Mouse (Mus musculus) MEL (cell line): ENCODE results near the gene Cnpy3. TPM values are rescaled to one million over a fixed set of nuclear protein-coding genes. Genes with fewer than 3 reads are reported as not detected.

Experiments used
- DNase-seq: peaks from one replicate; pipeline ENCODE4 v3.0.0; 2011; ENCODE audit warnings: low read depth, low spot score
- H3K27ac ChIP-seq: 2 replicates; pipeline ENCODE4 v1.5.1; 2012; ENCODE audit warnings: low read depth, mild to moderate bottlenecking, control low read depth, low read length, moderate library complexity; ENCODE audit not compliant: control insufficient read depth
- H3K27me3 ChIP-seq, 2 experiments: fragments of 150-350 bp in 1 of 2; sonication (generic) in 1 of 2; 2 replicates each; pipeline ENCODE4 v1.6.1; 2012; ENCODE audit warnings: low read length in 2 of 2, mild to moderate bottlenecking in 2 of 2, improper control_type of control experiment in 1 of 2, moderate library complexity in 1 of 2; ENCODE audit not compliant: insufficient read depth in 2 of 2, control insufficient read depth in 1 of 2
- H3K36me3 ChIP-seq, 2 experiments: 2 replicates each; pipeline ENCODE4 v1.6.1; 2012 to 2014; ENCODE audit warnings: low read length in 2 of 2, improper control_type of control experiment in 1 of 2, inconsistent platforms in 1 of 2, mild to moderate bottlenecking in 1 of 2; ENCODE audit not compliant: insufficient read depth in 2 of 2, control insufficient read depth in 1 of 2
- H3K4me1 ChIP-seq, 2 experiments: fragments of 150-350 bp in 1 of 2; sonication (generic) in 1 of 2; 2 replicates each; pipeline ENCODE4 v1.6.1; 2012; ENCODE audit warnings: low read length in 2 of 2, improper control_type of control experiment in 1 of 2, mild to moderate bottlenecking in 1 of 2; ENCODE audit not compliant: insufficient read depth in 2 of 2, control insufficient read depth in 1 of 2
- H3K4me3 ChIP-seq, 2 experiments: fragments of 150-350 bp in 1 of 2; sonication (generic) in 1 of 2; 2 replicates each; pipeline ENCODE4 v1.5.1; 2012; ENCODE audit warnings: low read depth in 2 of 2, low read length in 2 of 2, mild to moderate bottlenecking in 2 of 2, moderate library complexity in 2 of 2, control low read depth in 1 of 2, improper control_type of control experiment in 1 of 2; ENCODE audit not compliant: control insufficient read depth in 1 of 2, insufficient read depth in 1 of 2
- H3K79me2 ChIP-seq: 2 replicates; pipeline ENCODE4 v1.6.1; 2012; ENCODE audit warnings: mild to moderate bottlenecking, low read length, moderate library complexity; ENCODE audit not compliant: control insufficient read depth, poor library complexity, insufficient read depth
- H3K9ac ChIP-seq: 2 replicates; pipeline ENCODE4 v1.6.1; 2012; ENCODE audit warnings: low read depth, mild to moderate bottlenecking, control low read depth, low read length, moderate library complexity; ENCODE audit not compliant: control insufficient read depth, poor library complexity, severe bottlenecking
- H3K9me3 ChIP-seq: fragments of 150-350 bp; sonication (generic); replicated peaks from 2 replicates; pipeline ENCODE4 v1.6.1; 2012; ENCODE audit warnings: mild to moderate bottlenecking, low read length, improper control_type of control experiment, moderate library complexity; ENCODE audit not compliant: insufficient read depth
- BHLHE40 ChIP-seq: IDR thresholded peaks from 2 replicates; pipeline ENCODE4 v1.6.1; 2012; ENCODE audit warnings: low read depth, mild to moderate bottlenecking, inconsistent platforms, low read length, improper control_type of control experiment, borderline replicate concordance
- CHD1 ChIP-seq: IDR thresholded peaks from 2 replicates; pipeline ENCODE4 v1.6.1; 2012; ENCODE audit warnings: low read depth, mild to moderate bottlenecking, inconsistent platforms, low read length, improper control_type of control experiment
- CHD2 ChIP-seq: IDR thresholded peaks from 2 replicates; pipeline ENCODE4 v1.6.1; 2011; ENCODE audit warnings: low read length, improper control_type of control experiment
- CTCF ChIP-seq, 3 experiments: IDR thresholded peaks in 2 of 3; conservative IDR thresholded peaks in 1 of 3; 2 replicates each; pipeline ENCODE4 v1.5.1; 2011 to 2012; ENCODE audit warnings: low read length in 3 of 3, low read depth in 2 of 3, mild to moderate bottlenecking in 2 of 3, improper control_type of control experiment in 1 of 3, inconsistent platforms in 1 of 3, mixed read lengths in 1 of 3, moderate library complexity in 1 of 3; ENCODE audit not compliant: control insufficient read depth in 1 of 3, insufficient read depth in 1 of 3, poor library complexity in 1 of 3, severe bottlenecking in 1 of 3
- E2F4 ChIP-seq: IDR thresholded peaks from 2 replicates; pipeline ENCODE4 v1.6.1; 2011; ENCODE audit warnings: low read depth, low read length, improper control_type of control experiment, borderline replicate concordance
- ELF1 ChIP-seq: IDR thresholded peaks from 2 replicates; pipeline ENCODE4 v1.6.1; 2014; ENCODE audit warnings: low read depth, mild to moderate bottlenecking, inconsistent platforms, low read length, improper control_type of control experiment, moderate library complexity
- EP300 ChIP-seq, 2 experiments: IDR thresholded peaks; 2 replicates each; pipeline ENCODE4 v1.6.1; 2011; ENCODE audit warnings: improper control_type of control experiment in 2 of 2, low read length in 2 of 2, low read depth in 1 of 2, mild to moderate bottlenecking in 1 of 2
- ETS1 ChIP-seq: IDR thresholded peaks from 2 replicates; pipeline ENCODE4 v1.6.1; 2012; ENCODE audit warnings: low read depth, mild to moderate bottlenecking, inconsistent platforms, low read length, improper control_type of control experiment, moderate library complexity
- GABPA ChIP-seq: IDR thresholded peaks from 2 replicates; pipeline ENCODE4 v1.6.1; 2012; ENCODE audit warnings: low read depth, mild to moderate bottlenecking, inconsistent platforms, low read length, improper control_type of control experiment, moderate library complexity
- GATA1 ChIP-seq: IDR thresholded peaks from 2 replicates; pipeline ENCODE4 v1.6.1; 2011; ENCODE audit warnings: low read depth, low read length, improper control_type of control experiment
- HCFC1 ChIP-seq: IDR thresholded peaks from 2 replicates; pipeline ENCODE4 v1.6.1; 2012; ENCODE audit warnings: low read depth, mild to moderate bottlenecking, inconsistent platforms, low read length, improper control_type of control experiment, moderate library complexity
- JUND ChIP-seq: IDR thresholded peaks from 2 replicates; pipeline ENCODE4 v1.6.1; 2011; ENCODE audit warnings: low read depth, mild to moderate bottlenecking, improper control_type of control experiment, low read length
- KAT2A ChIP-seq: conservative IDR thresholded peaks from 2 replicates; pipeline ENCODE4 v1.6.1; 2012; ENCODE audit warnings: low read depth, low read length, improper control_type of control experiment, inconsistent platforms
- MAFK ChIP-seq: IDR thresholded peaks from 2 replicates; pipeline ENCODE4 v1.6.1; 2011; ENCODE audit warnings: low read depth, mild to moderate bottlenecking, low read length, improper control_type of control experiment, borderline replicate concordance
- MAX ChIP-seq: IDR thresholded peaks from 2 replicates; pipeline ENCODE4 v1.6.1; 2011; ENCODE audit warnings: low read length, improper control_type of control experiment
- MAZ ChIP-seq: IDR thresholded peaks from 2 replicates; pipeline ENCODE4 v1.6.1; 2012; ENCODE audit warnings: low read depth, mild to moderate bottlenecking, inconsistent platforms, low read length, improper control_type of control experiment
- MEF2A ChIP-seq: IDR thresholded peaks from 2 replicates; pipeline ENCODE4 v1.6.1; 2014; ENCODE audit warnings: low read depth, mild to moderate bottlenecking, inconsistent platforms, low read length, improper control_type of control experiment; ENCODE audit not compliant: poor library complexity, insufficient replicate concordance, severe bottlenecking; ENCODE audit errors: extremely low read depth
- MYB ChIP-seq: IDR thresholded peaks from 2 replicates; pipeline ENCODE4 v1.6.1; 2011; ENCODE audit warnings: mild to moderate bottlenecking, low read depth, low read length, improper control_type of control experiment
- MYC ChIP-seq: IDR thresholded peaks from 2 replicates; pipeline ENCODE4 v1.6.1; 2011; ENCODE audit warnings: low read depth, mild to moderate bottlenecking, low read length, improper control_type of control experiment, moderate library complexity
- NELFE ChIP-seq: IDR thresholded peaks from 2 replicates; pipeline ENCODE4 v1.6.1; 2011; ENCODE audit warnings: low read depth, low read length, improper control_type of control experiment
- NRF1 ChIP-seq: IDR thresholded peaks from 2 replicates; pipeline ENCODE4 v1.6.1; 2014; ENCODE audit warnings: low read depth, mild to moderate bottlenecking, inconsistent platforms, low read length, improper control_type of control experiment, moderate library complexity; ENCODE audit not compliant: poor library complexity, insufficient read depth, severe bottlenecking
- POLR2AphosphoS2 ChIP-seq: IDR thresholded peaks from 2 replicates; pipeline ENCODE4 v1.6.1; 2011; ENCODE audit warnings: low read length, improper control_type of control experiment
- POLR2AphosphoS5 ChIP-seq: IDR thresholded peaks from 2 replicates; pipeline ENCODE4 v1.6.1; 2012; ENCODE audit warnings: low read depth, borderline replicate concordance, mild to moderate bottlenecking, inconsistent platforms, low read length, moderate library complexity, mixed read lengths
- RAD21 ChIP-seq: IDR thresholded peaks from 2 replicates; pipeline ENCODE4 v1.6.1; 2011; ENCODE audit warnings: mild to moderate bottlenecking, low read depth, low read length, improper control_type of control experiment
- RCOR1 ChIP-seq: IDR thresholded peaks from 2 replicates; pipeline ENCODE4 v1.6.1; 2012; ENCODE audit warnings: low read depth, mild to moderate bottlenecking, inconsistent platforms, low read length, improper control_type of control experiment
- SIN3A ChIP-seq: IDR thresholded peaks from 2 replicates; pipeline ENCODE4 v1.6.1; 2012; ENCODE audit warnings: low read length, improper control_type of control experiment, inconsistent platforms
- SMC3 ChIP-seq: IDR thresholded peaks from 2 replicates; pipeline ENCODE4 v1.6.1; 2011; ENCODE audit warnings: low read depth, low read length, improper control_type of control experiment
- TAL1 ChIP-seq: IDR thresholded peaks from 2 replicates; pipeline ENCODE4 v1.6.1; 2012; ENCODE audit warnings: mild to moderate bottlenecking, inconsistent platforms, low read length, moderate library complexity, mixed read lengths
- TBP ChIP-seq: IDR thresholded peaks from 2 replicates; pipeline ENCODE4 v1.8.0; 2011; ENCODE audit warnings: low read depth, low read length, improper control_type of control experiment
- TCF12 ChIP-seq: IDR thresholded peaks from 2 replicates; pipeline ENCODE4 v1.6.1; 2014; ENCODE audit warnings: low read depth, mild to moderate bottlenecking, inconsistent platforms, low read length, improper control_type of control experiment, moderate library complexity
- UBTF ChIP-seq: IDR thresholded peaks from 2 replicates; pipeline ENCODE4 v1.6.1; 2012; ENCODE audit warnings: low read depth, mild to moderate bottlenecking, inconsistent platforms, low read length, improper control_type of control experiment, moderate library complexity, borderline replicate concordance; ENCODE audit not compliant: insufficient read depth
- USF2 ChIP-seq, 2 experiments: IDR thresholded peaks; 2 replicates each; pipeline ENCODE4 v1.6.1; 2011 to 2012; ENCODE audit warnings: improper control_type of control experiment in 2 of 2, low read length in 2 of 2, borderline replicate concordance in 1 of 2, inconsistent platforms in 1 of 2, low read depth in 1 of 2, mild to moderate bottlenecking in 1 of 2; ENCODE audit not compliant: insufficient read depth in 1 of 2
- ZC3H11A ChIP-seq: IDR thresholded peaks from 2 replicates; pipeline ENCODE4 v1.6.1; 2012; ENCODE audit warnings: low read depth, mild to moderate bottlenecking, inconsistent platforms, low read length, improper control_type of control experiment
- ZKSCAN1 ChIP-seq: IDR thresholded peaks from 2 replicates; pipeline ENCODE4 v1.6.1; 2012; ENCODE audit warnings: low read depth, mild to moderate bottlenecking, inconsistent platforms, low read length, improper control_type of control experiment, moderate library complexity
- ZNF384 ChIP-seq: IDR thresholded peaks from 2 replicates; pipeline ENCODE4 v1.6.1; 2012; ENCODE audit warnings: low read depth, mild to moderate bottlenecking, inconsistent platforms, low read length, improper control_type of control experiment
- polyA plus RNA-seq, 2 experiments: library from polyadenylated mRNA; stranded (reverse) in 1 of 2; unstranded in 1 of 2; fragments of >175 nt in 1 of 2; fragments of >200 nt in 1 of 2; gene quantifications; 2 replicates each; pipeline versions ENCODE4 v1.2.1 to v1.2.4; 2012; ENCODE audit warnings: low replicate concordance in 2 of 2, low read depth in 1 of 2; ENCODE audit not compliant: insufficient read length in 2 of 2, insufficient read depth in 1 of 2, missing spikeins in 1 of 2
- total RNA-seq: library from RNA; depleted of rRNA; stranded (reverse); fragments of 300-350 nt; gene quantifications from 2 replicates; pipeline ENCODE4 v1.2.3, GENCODE M21; 2012

Cnpy3 gene
- total and polyA plus RNA-seq, 3 experiments: 61.4 to 90.2 TPM; not detected in 1

- Histone ChIP-seq H3K9me3 (no peaks in the 10 kb centered on the region), H3K4me1 (peaks cover 0 to 7% of the 10 kb centered on the region in 2 experiments; a peak in 1 of 4 replicates), H3K79me2 (peaks cover 10% of the 10 kb centered on the region), H3K27me3 (no peaks in the 10 kb centered on the region), H3K36me3 (no peaks in the 10 kb centered on the region; a peak in 1 of 4 replicates), H3K4me3 (peak within 1 kb of the TSS; percentile 69 to 91), H3K9ac (peak within 1 kb of the TSS; percentile 96), H3K27ac (peak within 1 kb of the TSS; percentile 90)
- DNase-seq: peak; percentile 96
- TF ChIP-seq RCOR1 (no peak), TAL1 (no peak), USF2 (IDR thresholded peaks at IDR 0.05; ENCODE audit: borderline replicate concordance in 1 of 2, insufficient read depth in 1 of 2, low read depth in 1 of 2, low read length in 2 of 2) (no peak), HCFC1 (peak; percentile 89), MYB (no peak), POLR2AphosphoS5 (peak; percentile 46; the same call in 1 of the 2 replicates), CTCF (IDR thresholded peaks at IDR 0.05 in 2 of 3, conservative IDR thresholded peaks at IDR 0.05 in 1 of 3; ENCODE audit: control insufficient read depth in 1 of 3, insufficient read depth in 1 of 3, low read depth in 2 of 3, low read length in 3 of 3, poor library complexity in 1 of 3, severe bottlenecking in 1 of 3) (no peak), JUND (no peak), BHLHE40 (peak; percentile 97), TBP (peak; percentile 82), SMC3 (no peak), GATA1 (no peak), POLR2AphosphoS2 (peak; percentile 73; the same call in 1 of the 2 replicates), NRF1 (no peak), CHD1 (peak; percentile 99), MAX (peak; percentile 94), ZC3H11A (no peak), SIN3A (peak; percentile 92), MYC (peak; percentile 96), ETS1 (no peak; the same call in 1 of the 2 replicates), CHD2 (peak; percentile 31), NELFE (peak; percentile 92), ZKSCAN1 (no peak), EP300 (IDR thresholded peaks at IDR 0.05; ENCODE audit: low read depth in 1 of 2, low read length in 2 of 2) (peak in 1 of 2 experiments; percentile 20; a peak in 1 of 4 replicates), MAFK (no peak), KAT2A (peak; percentile 69), ELF1 (peak; percentile 89), E2F4 (no peak), RAD21 (no peak), MEF2A (no peak), TCF12 (peak; percentile 43; the same call in 1 of the 2 replicates), MAZ (peak; percentile 39; the same call in 1 of the 2 replicates), UBTF (peak; percentile 73; the same call in 1 of the 2 replicates), GABPA (no peak), ZNF384 (no peak)
Observed at GRCm38 (mm10) chr17:46772404-46773277, 20.6 kb upstream of the Cnpy3 start, which contains the start of gene 2310039H08Rik. Gene 2310039H08Rik (plus strand): TSS chr17:46772635.
